In the genomic region with DNA sequence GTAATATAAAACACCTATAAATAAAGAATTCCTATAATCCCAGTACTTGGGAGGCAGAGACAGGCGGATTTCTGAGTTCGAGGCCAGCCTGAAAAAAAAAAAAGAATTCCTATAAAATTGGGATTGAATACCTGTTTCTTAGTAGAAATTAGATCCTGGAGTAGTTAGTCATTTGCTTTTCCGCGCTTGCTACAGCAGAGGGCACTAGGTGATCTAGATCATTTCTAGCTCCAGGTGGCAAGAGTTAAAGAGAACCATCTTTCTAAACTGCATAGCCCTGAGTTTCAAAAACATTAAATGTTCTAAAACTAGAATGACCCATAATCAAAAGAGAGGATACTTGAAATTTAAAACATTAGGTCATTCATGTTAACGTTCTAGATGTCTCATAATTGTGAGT, we compare ENCODE assay signal across 21 mouse cellular contexts. TPM values are rescaled to one million over a fixed set of nuclear protein-coding genes. Genes with fewer than 3 reads are reported as not detected.
DNase-seq lines count a peak whose midpoint lies in the region; ATAC-seq and TF ChIP-seq lines count a peak whose summit lies in the region.
"Had no signal": no experiment of that assay in that cellular context is flagged by ENCODE, and none has a peak within 500 bp of the region (broad histone marks: within the 10 kb centered on the region; RNA-seq: fewer than 3 reads in every experiment).

No protein-coding gene starts in this region.

- no peak for TF ChIP-seq POLR2A in kidney, adult 2 months (IDR thresholded peaks at IDR 0.05; ENCODE audit: low read depth, low read length)

- no peak for TF ChIP-seq EP300 in liver, postnatal 0 days (IDR thresholded peaks at IDR 0.05; ENCODE audit: low read depth)

- TF ChIP-seq CTCF in kidney, adult 2 months (conservative IDR thresholded peaks at IDR 0.05; ENCODE audit: insufficient read depth, insufficient read length, low read depth, low read length), result 0 out of 2 replicates have a peak, but pooled peaks have one; percentile 3
- peak; percentile 44 for TF ChIP-seq CTCF in liver, postnatal 0 days (IDR thresholded peaks at IDR 0.05; ENCODE audit: low read depth)

- H3K9ac ChIP-seq in liver, postnatal 0 days (replicated peaks), result no peak overlapping the region
- H3K9ac ChIP-seq: embryonic facial prominence, embryonic 15.5 days; heart, embryonic 13.5 days; hindbrain, embryonic 13.5 days; midbrain, embryonic 15.5 days had no signal

- H3K9me3 ChIP-seq in liver, postnatal 0 days (ENCODE audit: low read length), result no peaks in the 10 kb centered on the region
- no peaks in the 10 kb centered on the region for H3K9me3 ChIP-seq in midbrain, embryonic 10.5 days (replicated peaks)
- H3K9me3 ChIP-seq: embryonic facial prominence, embryonic 15.5 days; G1E; heart, embryonic 13.5 days; hindbrain, embryonic 13.5 days; megakaryocyte, embryonic 14.5 days; midbrain, embryonic 15.5 days had no signal

- WGBS in kidney, adult 2 months, result 77% methylated on average over 5 of the region's 5 CpGs
- 74% methylated on average over 5 of the region's 5 CpGs for WGBS in liver, postnatal 0 days (ENCODE audit: insufficient replicate concordance)
- WGBS in midbrain, embryonic 10.5 days, result 81% methylated on average over 5 of the region's 5 CpGs

- no peak overlapping the region for H3K27ac ChIP-seq in kidney, adult 2 months (ENCODE audit: insufficient read depth, low read depth, low read length)
- H3K27ac ChIP-seq in liver, postnatal 0 days (ENCODE audit: low read depth), result no peak overlapping the region
- H3K27ac ChIP-seq in midbrain, embryonic 10.5 days (replicated peaks), result no peak overlapping the region
- H3K27ac ChIP-seq: embryonic facial prominence, embryonic 15.5 days; heart, embryonic 13.5 days; hindbrain, embryonic 13.5 days; midbrain, embryonic 15.5 days had no signal

- DNase-seq in kidney, adult 2 months, result peak; percentile 13
- no peak for DNase-seq in kidney, adult 18-20 months
- no peak for DNase-seq in liver, postnatal 0 days
- DNase-seq in liver (no peak), NIH3T3 (ENCODE audit: low read depth) (peak; percentile 38)
- DNase-seq in right cerebral cortex, adult 18-20 months, result no peak
- DNase-seq in midbrain, embryonic 10.5 days (ENCODE audit: low spot score), result no peak
- DNase-seq: adrenal gland, adult 2 months; cerebellum, postnatal 14 days; embryo, embryonic 11 days; kidney, postnatal 14 days; spleen, adult 18-20 months had no signal

- no peaks in the 10 kb centered on the region for H3K27me3 ChIP-seq in kidney, adult 2 months (replicated peaks; ENCODE audit: control insufficient read depth, insufficient read depth, low read length)
- H3K27me3 ChIP-seq in liver, postnatal 0 days (ENCODE audit: insufficient read depth, low read length), result no peaks in the 10 kb centered on the region
- H3K27me3 ChIP-seq in midbrain, embryonic 10.5 days (ENCODE audit: low read depth, poor library complexity, severe bottlenecking), result no peaks in the 10 kb centered on the region
- H3K27me3 ChIP-seq: embryonic facial prominence, embryonic 15.5 days; heart, embryonic 13.5 days; hindbrain, embryonic 13.5 days; midbrain, embryonic 15.5 days had no signal

- ATAC-seq in liver, postnatal 0 days, result no peak
- ATAC-seq: forebrain, embryonic 16.5 days; inflammation-experienced regulatory T-cells, adult 6 months; midbrain, embryonic 15.5 days had no signal

- no peak overlapping the region for H3K4me2 ChIP-seq in liver, postnatal 0 days (ENCODE audit: low read depth, low read length)
- H3K4me2 ChIP-seq: embryonic facial prominence, embryonic 15.5 days; heart, embryonic 13.5 days; hindbrain, embryonic 13.5 days; midbrain, embryonic 15.5 days had no signal

- H3K4me1 ChIP-seq in kidney, adult 2 months (ENCODE audit: control insufficient read depth, insufficient read depth, low read length), result peaks cover 3% of the 10 kb centered on the region; the same call in 1 of the 2 replicates
- H3K4me1 ChIP-seq in liver, postnatal 0 days (ENCODE audit: insufficient read depth), result no peaks in the 10 kb centered on the region
- no peaks in the 10 kb centered on the region for H3K4me1 ChIP-seq in midbrain, embryonic 10.5 days
- H3K4me1 ChIP-seq: embryonic facial prominence, embryonic 15.5 days; heart, embryonic 13.5 days; hindbrain, embryonic 13.5 days; megakaryocyte, embryonic 14.5 days; midbrain, embryonic 15.5 days had no signal

- no peak overlapping the region for H3K4me3 ChIP-seq in kidney, adult 2 months (ENCODE audit: insufficient read depth, low read depth, low read length)
- H3K4me3 ChIP-seq in liver, postnatal 0 days (ENCODE audit: low read depth, low read length), result no peak overlapping the region
- H3K4me3 ChIP-seq in midbrain, embryonic 10.5 days, result no peak overlapping the region
- H3K4me3 ChIP-seq: embryonic facial prominence, embryonic 15.5 days; heart, embryonic 13.5 days; hindbrain, embryonic 13.5 days; megakaryocyte, embryonic 14.5 days; midbrain, embryonic 15.5 days; myocyte had no signal

- H3K36me3 ChIP-seq in kidney, adult 2 months (ENCODE audit: control insufficient read depth, insufficient read depth, low read length), result no peaks in the 10 kb centered on the region
- no peaks in the 10 kb centered on the region for H3K36me3 ChIP-seq in liver, postnatal 0 days (replicated peaks; ENCODE audit: insufficient read depth, low read length)
- no peaks in the 10 kb centered on the region for H3K36me3 ChIP-seq in midbrain, embryonic 10.5 days
- H3K36me3 ChIP-seq: embryonic facial prominence, embryonic 15.5 days; G1E; heart, embryonic 13.5 days; hindbrain, embryonic 13.5 days; midbrain, embryonic 15.5 days had no signal

RNA-seq across cellular contexts. Expression of gene Rc3h1, which starts 51.8 kb away (rescaled TPM):
- polyA plus RNA-seq in kidney, adult 2 months (2012; rRNA removed), result 13.5 and 14.9 TPM in 2 replicates
- 2.5 and 2.6 TPM in 2 replicates for polyA plus RNA-seq in liver, postnatal 0 days (2015; fragmentation: Nextera tagmentation; extraction: Ambion mirVana)
- 6.9 and 7.5 TPM in 2 replicates for polyA plus RNA-seq in midbrain, embryonic 10.5 days (2016; fragmentation: Nextera tagmentation; extraction: Ambion mirVana)

Comparison
In these comparisons a context has a peak if more than half of its experiments do, and no peak if none do; other contexts are left out.
1. DNase-seq: peak in kidney, adult 2 months (single experiment) and NIH3T3 (single experiment); none in kidney, adult 18-20 months (single experiment), liver, postnatal 0 days (single experiment), liver (single experiment), right cerebral cortex, adult 18-20 months (single experiment) and midbrain, embryonic 10.5 days (single experiment).